Mouse (Mus musculus): ENCODE measurements around the gene Olfr1261. TPM values are rescaled to one million over a fixed set of nuclear protein-coding genes. Genes with fewer than 3 reads are reported as not detected.

Olfr1261 gene
- polyA plus RNA-seq, 1 experiment from 2014 or later, result not detected

Other genes starting within 250 kb of the Olfr1261 start
- gene Olfr1253, start 234.1 kb upstream of the Olfr1261 start, polyA plus RNA-seq (2014; fragmentation: Nextera tagmentation; extraction: Ambion mirVana), result not detected in 2 replicates
- gene Olfr1254, start 197.6 kb upstream of the Olfr1261 start, polyA plus RNA-seq (2014; fragmentation: Nextera tagmentation; extraction: Ambion mirVana), result not detected in 2 replicates
- gene Olfr1255, start 179.2 kb upstream of the Olfr1261 start, polyA plus RNA-seq (2014; fragmentation: Nextera tagmentation; extraction: Ambion mirVana), result not detected in 2 replicates
- gene Olfr1256, start 149.7 kb upstream of the Olfr1261 start, polyA plus RNA-seq (2014; fragmentation: Nextera tagmentation; extraction: Ambion mirVana), result not detected in 2 replicates
- not detected in 2 replicates for gene Olfr48, start 143.0 kb upstream of the Olfr1261 start, polyA plus RNA-seq (2014; fragmentation: Nextera tagmentation; extraction: Ambion mirVana)
- gene Olfr1257, start 112.8 kb upstream of the Olfr1261 start, polyA plus RNA-seq (2014; fragmentation: Nextera tagmentation; extraction: Ambion mirVana), result not detected in 2 replicates
- not detected in 2 replicates for gene Olfr1258, start 63.9 kb upstream of the Olfr1261 start, polyA plus RNA-seq (2014; fragmentation: Nextera tagmentation; extraction: Ambion mirVana)
- gene Olfr1259, start 42.6 kb upstream of the Olfr1261 start, polyA plus RNA-seq (2014; fragmentation: Nextera tagmentation; extraction: Ambion mirVana), result not detected in 2 replicates
- gene Olfr1260, start 16.9 kb upstream of the Olfr1261 start, polyA plus RNA-seq (2014; fragmentation: Nextera tagmentation; extraction: Ambion mirVana), result not detected in 2 replicates
- not detected in 2 replicates for gene Olfr1262, start 8.9 kb downstream of the Olfr1261 start, polyA plus RNA-seq (2014; fragmentation: Nextera tagmentation; extraction: Ambion mirVana)
- not detected in 2 replicates for gene Olfr1263, start 20.9 kb downstream of the Olfr1261 start, polyA plus RNA-seq (2014; fragmentation: Nextera tagmentation; extraction: Ambion mirVana)
- gene Olfr1264, start 34.4 kb downstream of the Olfr1261 start, polyA plus RNA-seq (2014; fragmentation: Nextera tagmentation; extraction: Ambion mirVana), result not detected in 2 replicates
- gene Olfr1265, start 44.1 kb downstream of the Olfr1261 start, polyA plus RNA-seq (2014; fragmentation: Nextera tagmentation; extraction: Ambion mirVana), result not detected in 2 replicates
- gene Olfr140, start 72.4 kb downstream of the Olfr1261 start, polyA plus RNA-seq (2014; fragmentation: Nextera tagmentation; extraction: Ambion mirVana), result not detected in 2 replicates
- not detected in 2 replicates for gene Olfr1269, start 130.2 kb downstream of the Olfr1261 start, polyA plus RNA-seq (2014; fragmentation: Nextera tagmentation; extraction: Ambion mirVana)
- gene Olfr32, start 151.1 kb downstream of the Olfr1261 start, polyA plus RNA-seq (2014; fragmentation: Nextera tagmentation; extraction: Ambion mirVana), result not detected in 2 replicates
- gene Olfr1270, start 161.9 kb downstream of the Olfr1261 start, polyA plus RNA-seq (2014; fragmentation: Nextera tagmentation; extraction: Ambion mirVana), result not detected in 2 replicates
- gene Olfr1506, start 233.3 kb downstream of the Olfr1261 start, polyA plus RNA-seq (2014; fragmentation: Nextera tagmentation; extraction: Ambion mirVana), result not detected in 2 replicates

Measured in limb, embryonic 11.5 days (tissue).